Mouse (Mus musculus) lung, postnatal 0 days (tissue): ENCODE results near the gene Olfr147. TPM values are rescaled to one million over a fixed set of nuclear protein-coding genes. Genes with fewer than 3 reads are reported as not detected.
"Not testable (repeated sequence)": the region's sequence is repeated elsewhere in the genome, so short reads cannot be mapped to it uniquely, and the experiment has no call there.

Source experiments
- ATAC-seq: fragments of 200-750 bp; cut with Nextera tagmentation; 2 replicates; pipeline ENCODE4 v1.8.0; 2017; ENCODE audit warnings: moderate library complexity
- DNase-seq: peaks from one replicate; pipeline ENCODE4 v3.0.0-alpha.2; 2016; ENCODE audit warnings: low spot score
- H3K27ac ChIP-seq: fragments of 300-500 bp; sonication (generic); 2 replicates; pipeline ENCODE4 v1.5.1; 2014; ENCODE audit warnings: antibody characterized with exemption, mild to moderate bottlenecking, low read length, mixed read lengths
- H3K27me3 ChIP-seq: fragments of 300-500 bp; sonication (generic); replicated peaks from 2 replicates; pipeline ENCODE4 v1.6.1; 2014; ENCODE audit warnings: low read length, mixed read lengths; ENCODE audit not compliant: insufficient read depth
- H3K36me3 ChIP-seq: fragments of 300-500 bp; sonication (generic); 2 replicates; pipeline ENCODE4 v1.6.1; 2014; ENCODE audit warnings: low read length, mixed read lengths; ENCODE audit not compliant: insufficient read depth
- H3K4me1 ChIP-seq: fragments of 300-500 bp; sonication (generic); 2 replicates; pipeline ENCODE4 v1.6.1; 2014; ENCODE audit warnings: antibody characterized with exemption, low read depth, low read length, mixed read lengths; ENCODE audit not compliant: insufficient read depth
- H3K4me2 ChIP-seq: fragments of 300-500 bp; sonication (generic); replicated peaks from 2 replicates; pipeline ENCODE4 v1.6.1; 2014; ENCODE audit warnings: low read depth, mild to moderate bottlenecking, low read length, moderate library complexity, mixed read lengths
- H3K4me3 ChIP-seq: fragments of 300-500 bp; sonication (generic); 2 replicates; pipeline ENCODE4 v1.5.1; 2014; ENCODE audit warnings: low read depth, low read length
- H3K9ac ChIP-seq: fragments of 300-500 bp; sonication (generic); replicated peaks from 2 replicates; pipeline ENCODE4 v1.6.1; 2014; ENCODE audit warnings: low read depth, mild to moderate bottlenecking
- H3K9me3 ChIP-seq: fragments of 300-500 bp; sonication (generic); 2 replicates; pipeline ENCODE4 v1.6.1; 2016; ENCODE audit warnings: low read length, mixed read lengths
- CTCF ChIP-seq: IDR thresholded peaks from 2 replicates; pipeline ENCODE4 v1.5.1; 2016; ENCODE audit warnings: antibody characterized with exemption, mild to moderate bottlenecking
- EP300 ChIP-seq: IDR thresholded peaks from 2 replicates; pipeline ENCODE4 v1.6.1; 2016; ENCODE audit warnings: antibody characterized with exemption, mild to moderate bottlenecking, control low read depth
- WGBS: fragments of 180-500 bp; shearing (Covaris S2); extraction: QIAGEN DNeasy Blood & Tissue Kit; methylation state at CpG from one replicate; pipeline ENCODE4 v1.1.7; 2014; 5-methylcytosine and 5-hydroxymethylcytosine counted together
- polyA plus RNA-seq: library from polyadenylated mRNA; unstranded; fragments of >200 nt; fragmentation: Nextera tagmentation; extraction: Ambion mirVana; gene quantifications from 2 replicates; pipeline ENCODE4 v1.2.1, GENCODE M21; 2015

Gene Olfr147
- not detected in 2 replicates for polyA plus RNA-seq

- H3K27ac ChIP-seq = no peak within 1 kb of the TSS
- H3K4me3 ChIP-seq = no peak within 1 kb of the TSS
- DNase-seq (no peak), ATAC-seq (no peak)
- H3K4me1 ChIP-seq = no peaks in the 10 kb centered on the region
- WGBS = 70% methylated on average over 1 of the region's 1 CpGs
- H3K36me3 ChIP-seq = no peaks in the 10 kb centered on the region
- TF ChIP-seq EP300 (no peak), CTCF (no peak)
- H3K4me2 ChIP-seq = no peak within 1 kb of the TSS
- no peak within 1 kb of the TSS for H3K9ac ChIP-seq
- H3K27me3 ChIP-seq = no peaks in the 10 kb centered on the region
- H3K9me3 ChIP-seq = no peaks in the 10 kb centered on the region
Measured at GRCm38 (mm10) chr9:38401398-38401797, at the start of gene Olfr147. Gene Olfr147 (plus strand): TSS chr9:38401698.

GRCm38 (mm10) chr9:38366596-38366995 is 34.9 kb upstream of the Olfr147 start, which contains the start of gene Olfr250:
Gene Olfr250 (plus strand): TSS chr9:38366896.
- 86% methylated on average over 2 of the region's 2 CpGs for WGBS
- TF ChIP-seq EP300 = no peak
- no peak for TF ChIP-seq CTCF
- H3K27me3 ChIP-seq = no peaks in the 10 kb centered on the region
- no peak within 1 kb of the TSS for H3K27ac ChIP-seq
- no peaks in the 10 kb centered on the region for H3K36me3 ChIP-seq
- no peak within 1 kb of the TSS for H3K4me3 ChIP-seq
- no peak within 1 kb of the TSS for H3K4me2 ChIP-seq
- ATAC-seq = no peak
- H3K9me3 ChIP-seq = no peaks in the 10 kb centered on the region
- no peaks in the 10 kb centered on the region for H3K4me1 ChIP-seq
- no peak for DNase-seq
- H3K9ac ChIP-seq = no peak within 1 kb of the TSS

- H3K36me3 ChIP-seq = no peaks in the 10 kb centered on the region
- H3K4me1 ChIP-seq = no peaks in the 10 kb centered on the region
- no peak for DNase-seq
- no peak within 1 kb of the TSS for H3K4me3 ChIP-seq
- TF ChIP-seq EP300 = no peak
- no peak for TF ChIP-seq CTCF
- no peaks in the 10 kb centered on the region for H3K9me3 ChIP-seq
- no peak within 1 kb of the TSS for H3K27ac ChIP-seq
- no peak for ATAC-seq
- H3K9ac ChIP-seq = no peak within 1 kb of the TSS
- WGBS = 38% methylated on average over 2 of the region's 2 CpGs
- H3K27me3 ChIP-seq = no peaks in the 10 kb centered on the region
- H3K4me2 ChIP-seq = no peak within 1 kb of the TSS
Measured at GRCm38 (mm10) chr9:38376786-38377185, 24.7 kb upstream of the Olfr147 start, which contains the start of gene Olfr251. Gene Olfr251 (plus strand): TSS chr9:38377086.

GRCm38 (mm10) chr9:38407502-38407901 is 6.0 kb downstream of the Olfr147 start:
- H3K36me3 ChIP-seq, H3K9me3 ChIP-seq, DNase-seq, H3K9ac ChIP-seq, H3K4me2 ChIP-seq, H3K27ac ChIP-seq, H3K4me1 ChIP-seq, H3K4me3 ChIP-seq, ATAC-seq, H3K27me3 ChIP-seq: not testable (repeated sequence)
- WGBS = 76% methylated on average over 3 of the region's 3 CpGs

DNA sequence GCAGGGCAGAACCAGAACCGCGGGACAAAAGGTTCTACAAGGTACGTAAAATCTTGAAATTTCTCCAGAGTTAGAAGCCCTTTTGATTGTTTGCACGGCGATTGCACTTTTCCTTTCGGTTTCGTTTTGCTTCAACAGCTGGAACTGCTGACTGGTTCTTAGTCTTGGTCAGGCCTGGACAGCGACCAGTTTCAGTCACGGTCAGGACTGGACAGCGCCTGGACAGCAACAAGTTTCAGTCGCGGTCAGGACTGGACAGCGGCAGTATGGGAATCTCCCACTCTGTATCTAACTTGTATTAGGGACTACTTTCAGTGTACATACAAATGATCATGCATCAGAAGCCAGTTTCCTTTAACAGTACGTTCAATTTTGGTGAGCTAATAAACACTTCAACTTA is 12.0 kb downstream of the Olfr147 start:
- ATAC-seq, H3K4me2 ChIP-seq, H3K27ac ChIP-seq, H3K9ac ChIP-seq, H3K9me3 ChIP-seq, H3K36me3 ChIP-seq, H3K4me3 ChIP-seq, H3K4me1 ChIP-seq, H3K27me3 ChIP-seq, DNase-seq: not testable (repeated sequence)
- WGBS = 87% methylated on average over 14 of the region's 14 CpGs

DNA sequence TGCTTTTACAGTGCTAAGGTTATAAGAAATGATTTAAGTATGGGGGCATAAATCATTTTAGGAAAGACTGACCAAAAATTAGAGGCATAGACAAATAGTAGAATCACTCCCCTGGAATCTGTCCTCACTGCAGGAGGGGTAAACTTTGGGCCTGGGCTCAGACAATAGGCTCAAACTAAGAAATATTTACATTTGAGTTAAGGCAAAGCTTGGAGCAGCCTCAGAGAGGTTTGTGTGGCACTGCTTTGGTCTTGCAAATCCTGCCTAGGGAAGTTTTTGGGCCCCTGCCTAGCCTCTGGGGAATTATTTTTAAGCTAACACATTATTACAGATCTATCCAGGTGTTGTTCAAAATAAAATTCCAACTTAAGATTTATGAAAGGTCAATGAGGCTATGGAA is 22.3 kb downstream of the Olfr147 start:
- H3K9me3 ChIP-seq = no peaks in the 10 kb centered on the region
- H3K4me3 ChIP-seq = no peak overlapping the region
- DNase-seq (no peak), ATAC-seq (no peak)
- no peaks in the 10 kb centered on the region for H3K27me3 ChIP-seq
- H3K36me3 ChIP-seq = no peaks in the 10 kb centered on the region
- H3K4me1 ChIP-seq = no peaks in the 10 kb centered on the region
- H3K4me2 ChIP-seq = no peak overlapping the region
- H3K9ac ChIP-seq = no peak overlapping the region
- no peak for TF ChIP-seq CTCF
- no peak for TF ChIP-seq EP300
- H3K27ac ChIP-seq = no peak overlapping the region

GRCm38 (mm10) chr9:38427026-38427425 is 25.5 kb downstream of the Olfr147 start:
- ATAC-seq = no peak
- H3K4me2 ChIP-seq = no peak overlapping the region
- WGBS = 19% methylated on average over 1 of the region's 1 CpGs

More at GRCm38 (mm10) chr9:38427026-38427425, 25.5 kb downstream of the Olfr147 start:
- H3K27me3 ChIP-seq = no peaks in the 10 kb centered on the region
- H3K4me3 ChIP-seq = no peak overlapping the region
- no peak overlapping the region for H3K9ac ChIP-seq
- TF ChIP-seq EP300 = no peak
- no peak for TF ChIP-seq CTCF
- no peak overlapping the region for H3K27ac ChIP-seq
- no peaks in the 10 kb centered on the region for H3K9me3 ChIP-seq
- no peak for DNase-seq
- no peaks in the 10 kb centered on the region for H3K36me3 ChIP-seq
- H3K4me1 ChIP-seq = no peaks in the 10 kb centered on the region
